ENCODE assay signal across 19 mouse cellular contexts in the genomic region with DNA sequence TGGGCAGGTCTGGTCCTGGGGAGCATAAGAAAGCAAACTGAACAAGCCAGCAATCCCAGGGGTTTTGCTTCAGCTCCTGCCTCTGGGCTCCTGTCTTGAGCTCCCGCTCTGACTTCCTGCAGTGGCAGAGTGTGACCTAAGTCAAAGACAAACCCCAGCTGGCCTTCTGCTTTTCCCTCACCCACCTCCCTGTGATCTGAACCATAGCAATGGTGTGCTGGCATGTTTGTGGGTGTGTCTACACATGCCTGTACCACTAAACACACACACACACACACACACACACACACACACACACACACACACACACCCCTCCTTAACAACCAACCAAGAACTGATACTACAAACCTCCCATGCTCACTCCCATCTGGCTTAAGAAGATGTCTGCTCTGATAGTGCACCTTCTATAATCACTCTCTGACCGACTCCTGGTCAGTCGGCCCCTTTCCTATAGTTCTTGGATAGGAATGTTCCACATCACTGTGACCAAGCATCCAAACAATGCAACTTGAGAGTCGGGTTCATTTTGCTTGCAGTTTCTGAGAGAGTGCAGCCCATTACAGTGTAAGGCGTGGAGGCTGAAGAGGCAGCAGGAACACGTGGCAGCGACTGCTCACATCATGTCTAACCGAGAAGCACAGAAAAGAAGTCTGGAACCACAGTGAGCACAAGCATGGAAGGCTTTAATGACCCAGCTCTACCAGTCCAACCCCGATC.
DNase-seq lines count a peak whose midpoint lies in the region; ATAC-seq lines count a peak whose summit lies in the region.
"Had no signal": no experiment of that assay in that cellular context is flagged by ENCODE, and none has a peak within 500 bp of the region (broad histone marks: within the 10 kb centered on the region; RNA-seq: fewer than 3 reads in every experiment).

No protein-coding gene starts in this region.

- DNase-seq in heart, adult 11 months, result no peak
- peak; percentile 16 to 20 for DNase-seq in kidney, postnatal 4 days
- no peak for DNase-seq in kidney, adult 9 months
- DNase-seq in embryo, embryonic 9.5 days (ENCODE audit: extremely low spot score), result no peak
- DNase-seq in adrenal gland, postnatal 10 days, result no peak
- DNase-seq: adrenal gland, adult 8-10 months; cerebellum, adult 9-10 months; gastrocnemius, postnatal 10 days; thymus, adult 2 months had no signal

- no peaks in the 10 kb centered on the region for H3K36me3 ChIP-seq in heart, embryonic 14.5 days (ENCODE audit: control insufficient read depth, insufficient read depth, low read length)
- no peaks in the 10 kb centered on the region for H3K36me3 ChIP-seq in heart, embryonic 15.5 days
- no peaks in the 10 kb centered on the region for H3K36me3 ChIP-seq in heart, embryonic 16.5 days (ENCODE audit: control insufficient read depth, insufficient read depth)
- H3K36me3 ChIP-seq: hindbrain, embryonic 15.5 days; limb, embryonic 15.5 days; midbrain, embryonic 15.5 days had no signal

- peaks cover 28% of the 10 kb centered on the region in 2 experiments for H3K4me1 ChIP-seq in heart, embryonic 14.5 days (ENCODE audit: control insufficient read depth in 2 of 2, insufficient read depth in 2 of 2, low read length in 2 of 2)
- peaks cover 32% of the 10 kb centered on the region for H3K4me1 ChIP-seq in heart, embryonic 15.5 days (replicated peaks)
- H3K4me1 ChIP-seq in heart, embryonic 16.5 days (ENCODE audit: control insufficient read depth, insufficient read depth, low read length), result peaks cover 24% of the 10 kb centered on the region
- H3K4me1 ChIP-seq: forebrain, embryonic 13.5 days; hindbrain, embryonic 15.5 days; limb, embryonic 15.5 days; midbrain, embryonic 15.5 days had no signal

- no peak overlapping the region for H3K4me3 ChIP-seq in heart, embryonic 14.5 days (ENCODE audit: control insufficient read depth in 1 of 2, insufficient read depth in 1 of 2, low read depth in 1 of 2, low read length in 2 of 2)
- H3K4me3 ChIP-seq in heart, embryonic 15.5 days, result no peak overlapping the region
- H3K4me3 ChIP-seq in heart, embryonic 16.5 days (ENCODE audit: low read length), result no peak overlapping the region
- H3K4me3 ChIP-seq: forebrain, embryonic 13.5 days; hindbrain, embryonic 15.5 days; limb, embryonic 15.5 days; midbrain, embryonic 15.5 days; myocyte had no signal

- H3K27ac ChIP-seq in heart, embryonic 14.5 days (replicated peaks in 1 of 2; ENCODE audit: control insufficient read depth in 1 of 2, insufficient read depth in 1 of 2, low read depth in 2 of 2, low read length in 2 of 2), result peak overlapping the region; percentile 97 to 98
- H3K27ac ChIP-seq in heart, embryonic 15.5 days, result peak overlapping the region; percentile 90
- H3K27ac ChIP-seq in heart, embryonic 16.5 days (ENCODE audit: low read length), result peak overlapping the region; percentile 99
- H3K27ac ChIP-seq: forebrain, embryonic 13.5 days; hindbrain, embryonic 15.5 days; limb, embryonic 15.5 days; midbrain, embryonic 15.5 days had no signal

- ATAC-seq in heart, embryonic 14.5 days (ENCODE audit: insufficient number of reproducible peaks, insufficient read depth, low FRiP score, low read depth), result no peak
- ATAC-seq in heart, embryonic 15.5 days (replicated peaks; ENCODE audit: insufficient number of reproducible peaks, insufficient read depth, low FRiP score, low read depth), result no peak
- no peak for ATAC-seq in heart, embryonic 16.5 days (replicated peaks; ENCODE audit: extremely low read depth, insufficient read depth, low FRiP score)
- ATAC-seq: forebrain, embryonic 13.5 days; intestine, postnatal 0 days; midbrain, embryonic 15.5 days; Patski had no signal

- H3K9ac ChIP-seq in heart, embryonic 14.5 days (ENCODE audit: low read length), result no peak overlapping the region
- H3K9ac ChIP-seq in heart, embryonic 15.5 days, result no peak overlapping the region
- H3K9ac ChIP-seq in heart, embryonic 16.5 days (ENCODE audit: low read length), result no peak overlapping the region
- H3K9ac ChIP-seq: forebrain, embryonic 13.5 days; hindbrain, embryonic 15.5 days; limb, embryonic 15.5 days; midbrain, embryonic 15.5 days had no signal

- WGBS in heart, embryonic 14.5 days, result 45% methylated on average over 9 of the region's 9 CpGs
- WGBS in heart, embryonic 15.5 days, result 44% methylated on average over 9 of the region's 9 CpGs
- WGBS in heart, embryonic 16.5 days, result 47% methylated on average over 9 of the region's 9 CpGs

- no peaks in the 10 kb centered on the region for H3K9me3 ChIP-seq in heart, embryonic 14.5 days (ENCODE audit: control insufficient read depth, low read length)
- H3K9me3 ChIP-seq in heart, embryonic 15.5 days (replicated peaks), result no peaks in the 10 kb centered on the region
- no peaks in the 10 kb centered on the region for H3K9me3 ChIP-seq in heart, embryonic 16.5 days (replicated peaks; ENCODE audit: control insufficient read depth, low read length)
- H3K9me3 ChIP-seq: forebrain, embryonic 13.5 days; hindbrain, embryonic 15.5 days; limb, embryonic 15.5 days; midbrain, embryonic 15.5 days had no signal

- H3K4me2 ChIP-seq in heart, embryonic 14.5 days (ENCODE audit: low read length), result no peak overlapping the region
- H3K4me2 ChIP-seq in heart, embryonic 15.5 days, result no peak overlapping the region
- no peak overlapping the region for H3K4me2 ChIP-seq in heart, embryonic 16.5 days (ENCODE audit: low read depth, low read length)
- H3K4me2 ChIP-seq: forebrain, embryonic 13.5 days; hindbrain, embryonic 15.5 days; limb, embryonic 15.5 days; midbrain, embryonic 15.5 days had no signal

- no peaks in the 10 kb centered on the region for H3K27me3 ChIP-seq in heart, embryonic 14.5 days (ENCODE audit: control insufficient read depth, insufficient read depth, low read length)
- no peaks in the 10 kb centered on the region for H3K27me3 ChIP-seq in heart, embryonic 15.5 days
- no peaks in the 10 kb centered on the region for H3K27me3 ChIP-seq in heart, embryonic 16.5 days (ENCODE audit: control insufficient read depth, insufficient read depth, low read length)
- H3K27me3 ChIP-seq: forebrain, embryonic 13.5 days; hindbrain, embryonic 15.5 days; limb, embryonic 15.5 days; midbrain, embryonic 15.5 days; Patski had no signal

Comparison
In these comparisons a context has a peak if more than half of its experiments do, and no peak if none do; other contexts are left out.
1. DNase-seq: peak in kidney, postnatal 4 days (2 of 2); none in heart, adult 11 months (single experiment), kidney, adult 9 months (single experiment), embryo, embryonic 9.5 days (single experiment) and adrenal gland, postnatal 10 days (single experiment).
2. Peak in every context shown above with its lines, with median percentiles within 50 percentile points of each other: H3K27ac ChIP-seq.